Mouse (Mus musculus) olfactory bulb, adult 2 months (tissue): ENCODE data around the gene Timp4. TPM values are rescaled to one million over a fixed set of nuclear protein-coding genes. Genes with fewer than 3 reads are reported as not detected.
A peak's percentile ranks its signal among the peaks of the same experiment; 100 is the strongest.

Experiments used
- H3K27ac ChIP-seq: fragments of 200-500 bp; 2 replicates; pipeline ENCODE4 v1.5.1; 2012; ENCODE audit warnings: low read depth, low read length; ENCODE audit not compliant: insufficient read depth
- H3K4me1 ChIP-seq: fragments of 200-500 bp; 2 replicates; pipeline ENCODE4 v1.6.1; 2012; ENCODE audit warnings: low read length; ENCODE audit not compliant: control insufficient read depth, insufficient read depth
- H3K4me3 ChIP-seq: fragments of 200-500 bp; 2 replicates; pipeline ENCODE4 v1.5.1; 2012; ENCODE audit warnings: mild to moderate bottlenecking, low read depth, low read length, moderate library complexity; ENCODE audit not compliant: insufficient read depth
- CTCF ChIP-seq: fragments of 200-500 bp; IDR thresholded peaks from 2 replicates; pipeline ENCODE4 v1.5.1; 2012; ENCODE audit warnings: low read depth, mild to moderate bottlenecking, low read length, moderate library complexity; ENCODE audit not compliant: insufficient read depth
- POLR2A ChIP-seq: fragments of 200-500 bp; IDR thresholded peaks from 2 replicates; pipeline ENCODE4 v1.6.1; 2012; ENCODE audit warnings: mild to moderate bottlenecking, low read depth, low read length, moderate library complexity; ENCODE audit not compliant: insufficient read depth
- WGBS: fragments of 180-500 bp; shearing (Covaris S2); methylation state at CpG from one replicate; pipeline ENCODE4 v1.1.7; 2018; 5-methylcytosine and 5-hydroxymethylcytosine counted together
- polyA plus RNA-seq: library from polyadenylated mRNA; stranded (reverse); fragments of >200 nt; gene quantifications from 2 replicates; pipeline ENCODE4 v1.2.4, GENCODE M21; 2012; ENCODE audit warnings: low replicate concordance; ENCODE audit not compliant: missing spikeins, insufficient read depth, insufficient read length

The Timp4 gene
- polyA plus RNA-seq, 1 experiment, result not detected

DNA sequence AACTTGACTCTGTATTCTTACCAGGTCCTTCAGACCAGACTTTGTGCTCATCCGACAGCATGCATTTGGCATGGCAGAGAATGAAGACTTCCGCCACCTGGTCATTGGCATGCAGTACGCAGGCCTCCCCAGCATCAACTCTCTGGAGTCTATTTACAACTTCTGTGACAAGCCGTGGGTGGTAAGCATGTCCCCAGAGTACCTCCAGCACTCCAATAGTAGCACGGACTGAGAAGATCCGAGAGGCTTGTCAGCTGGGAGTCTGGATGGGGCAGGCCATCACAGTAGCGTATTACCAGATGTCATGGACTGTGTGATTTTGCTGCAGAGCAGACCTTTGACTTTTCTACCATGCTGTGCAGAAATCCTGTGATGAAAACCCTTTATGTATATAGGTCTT, 12.7 kb downstream of the Timp4 start:
- Histone ChIP-seq H3K4me3 (no peak overlapping the region), H3K4me1 (peaks cover 11% of the 10 kb centered on the region), H3K27ac (no peak overlapping the region)
- WGBS, result 49% methylated on average over 7 of the region's 7 CpGs
- no peak for TF ChIP-seq POLR2A
- TF ChIP-seq CTCF, result no peak

DNA sequence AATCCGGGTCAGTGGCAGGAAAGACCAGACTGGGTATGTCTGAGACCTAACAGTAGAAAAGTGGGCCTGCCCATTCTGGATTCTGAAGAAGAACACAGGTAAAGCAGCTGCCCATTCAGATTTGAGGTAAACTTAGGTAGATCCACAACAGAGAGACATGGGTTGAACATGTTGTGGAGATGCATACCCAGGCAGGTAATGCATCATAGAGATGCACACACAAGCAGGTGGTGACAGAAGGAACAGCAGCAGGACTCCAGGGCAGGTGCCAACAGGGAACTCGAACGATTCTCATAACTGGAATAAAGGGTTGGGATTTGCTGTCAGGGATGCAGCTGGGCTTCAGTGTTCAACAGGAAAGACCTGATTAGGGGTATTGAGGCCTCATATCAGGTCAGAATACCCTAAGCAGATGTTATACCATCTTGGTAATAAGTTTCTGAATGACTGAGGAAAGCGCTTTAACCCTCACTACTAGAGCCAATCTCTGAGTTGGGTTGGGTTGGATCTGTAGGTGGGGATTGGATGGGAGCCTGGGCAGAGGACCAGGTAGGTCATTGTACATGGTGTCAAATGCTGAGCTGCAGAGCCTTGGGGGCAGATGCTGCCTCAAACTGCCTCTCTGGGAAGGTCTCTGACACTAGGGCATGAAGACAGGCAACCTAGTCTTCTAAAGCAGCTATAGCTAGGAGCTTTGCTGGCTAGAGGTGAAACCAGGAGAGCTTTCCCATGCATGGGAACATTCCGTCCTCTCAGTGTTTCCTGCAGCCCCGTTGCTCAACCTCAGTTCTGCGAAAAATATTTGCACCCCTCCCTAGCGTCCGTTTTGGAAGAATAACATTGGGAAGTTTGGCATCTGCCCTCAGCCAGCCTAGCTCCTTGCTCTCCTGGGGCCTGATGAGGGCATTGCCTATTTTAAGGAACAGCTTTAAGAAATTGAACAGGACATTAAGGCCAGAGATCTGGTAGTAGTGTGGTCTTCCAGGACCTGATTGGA, 13.7 kb downstream of the Timp4 start:
- Histone ChIP-seq H3K27ac (no peak overlapping the region), H3K4me1 (peaks cover 11% of the 10 kb centered on the region), H3K4me3 (no peak overlapping the region)
- TF ChIP-seq CTCF (no peak), POLR2A (no peak)
- WGBS, result 78% methylated on average over 9 of the region's 9 CpGs

DNA sequence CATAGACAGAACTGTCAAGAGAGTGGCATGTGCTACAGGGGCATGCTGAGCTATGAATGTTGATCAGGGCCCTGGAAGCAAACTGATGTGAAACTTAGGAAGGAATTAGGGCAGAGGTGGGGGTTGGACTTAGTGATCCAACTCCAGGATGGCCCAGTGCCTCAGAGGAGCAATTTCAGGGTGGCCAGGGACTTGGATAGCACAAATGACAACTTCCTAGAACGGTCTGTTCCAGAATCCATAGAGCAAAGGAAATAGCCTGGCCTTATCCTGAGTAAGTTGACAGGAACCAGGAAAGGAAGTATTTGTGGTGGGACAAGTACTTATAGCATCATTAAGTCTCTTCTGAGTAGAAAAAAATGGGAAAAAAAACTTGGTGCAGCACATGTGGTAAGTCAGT, 19.4 kb downstream of the Timp4 start:
- TF ChIP-seq CTCF (no peak), POLR2A (no peak)
- Histone ChIP-seq H3K4me1 (no peaks in the 10 kb centered on the region), H3K27ac (no peak overlapping the region), H3K4me3 (no peak overlapping the region)
- WGBS, result 76% methylated on average over 1 of the region's 1 CpGs

DNA sequence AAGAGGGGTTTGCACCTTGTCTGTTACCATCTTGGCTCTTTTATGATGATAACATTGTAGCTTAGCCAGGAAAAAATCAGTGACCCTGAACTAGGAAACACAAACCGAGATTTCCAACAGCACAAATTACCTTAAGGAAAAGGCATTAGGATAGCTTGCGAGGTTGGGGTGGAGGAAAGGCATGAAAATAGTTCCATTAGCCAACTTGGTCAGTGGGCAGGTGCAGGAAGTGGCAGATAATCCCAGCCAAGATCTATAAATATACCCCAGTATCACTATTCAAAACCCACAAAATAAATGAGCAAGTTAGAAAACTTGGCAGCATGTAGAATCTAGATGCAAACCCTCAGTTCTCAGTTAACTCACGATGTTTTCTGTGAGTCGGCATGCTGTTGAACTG, 20.2 kb downstream of the Timp4 start:
- WGBS, result 42% methylated on average over 4 of the region's 4 CpGs
- Histone ChIP-seq H3K4me1 (peaks cover 3% of the 10 kb centered on the region; the same call in 1 of the 2 replicates), H3K4me3 (no peak overlapping the region), H3K27ac (no peak overlapping the region)
- TF ChIP-seq CTCF (no peak), POLR2A (no peak)

DNA sequence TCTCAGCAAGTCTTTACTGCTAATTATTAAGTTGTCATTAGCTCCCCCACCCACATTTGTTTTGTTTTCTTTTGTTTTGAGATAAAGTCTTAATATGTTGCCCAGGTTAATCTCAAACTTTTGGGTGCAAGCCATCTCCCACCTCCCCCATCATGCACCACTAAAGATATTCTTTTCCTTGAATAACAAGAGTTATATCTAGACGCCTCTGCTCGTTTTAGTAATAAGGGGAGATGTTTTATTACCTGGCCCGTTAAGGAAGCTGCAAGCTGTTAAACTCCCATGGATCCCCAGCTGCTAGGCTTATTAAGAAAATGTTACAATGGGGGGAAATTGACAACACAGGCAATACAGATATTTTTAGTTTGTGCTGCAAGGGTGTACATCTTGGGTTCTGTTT, 21.4 kb downstream of the Timp4 start:
- Histone ChIP-seq H3K4me3 (no peak overlapping the region), H3K27ac (no peak overlapping the region), H3K4me1 (peaks cover 3% of the 10 kb centered on the region; the same call in 1 of the 2 replicates)
- TF ChIP-seq CTCF (no peak), POLR2A (no peak)
- 48% methylated on average over 3 of the region's 3 CpGs for WGBS

DNA sequence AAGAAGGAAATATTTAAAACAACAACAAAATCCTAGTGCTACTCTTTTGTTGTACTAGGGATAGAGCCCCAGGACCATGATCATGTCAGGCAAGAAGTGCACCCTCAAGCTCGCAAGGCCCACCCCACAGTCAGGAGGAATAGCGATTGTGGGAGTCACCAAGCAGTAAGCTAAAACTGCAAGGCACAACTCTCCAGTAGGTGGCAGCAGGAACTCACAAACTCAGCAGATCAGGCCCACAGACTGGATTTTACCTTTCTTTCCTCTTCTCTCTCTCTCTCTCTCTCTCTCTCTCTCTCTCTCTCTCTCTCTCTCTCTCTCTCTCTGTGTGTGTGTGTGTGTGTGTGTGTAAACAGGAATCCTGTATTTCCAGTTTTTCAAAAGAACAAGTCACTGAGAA, 24.5 kb downstream of the Timp4 start:
- TF ChIP-seq POLR2A, result no peak
- 0 out of 2 replicates have a peak, but pooled peaks have one; percentile 17 for TF ChIP-seq CTCF
- H3K4me3 ChIP-seq, result no peak overlapping the region
- peaks cover 8% of the 10 kb centered on the region for H3K4me1 ChIP-seq
- WGBS, result 4% methylated on average over 2 of the region's 2 CpGs
- H3K27ac ChIP-seq, result no peak overlapping the region

DNA sequence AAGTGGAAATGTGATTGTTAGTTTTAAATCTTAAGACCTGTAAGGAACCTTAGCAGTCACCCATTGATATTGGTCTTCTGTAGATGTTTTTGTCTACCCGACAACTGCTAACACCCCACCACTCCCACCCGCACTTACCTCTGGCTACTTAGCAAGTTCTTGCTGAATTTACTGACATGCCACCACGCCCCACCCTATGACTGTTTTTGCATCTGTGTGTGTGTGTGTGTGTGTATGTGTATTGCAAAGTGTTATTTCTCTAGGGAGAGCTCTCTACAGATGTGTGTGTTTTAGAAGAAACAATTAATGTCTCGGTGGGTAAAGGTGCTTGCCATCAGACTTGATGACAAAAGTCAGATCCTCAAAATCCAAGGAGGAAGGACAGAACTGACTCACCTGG, 25.0 kb downstream of the Timp4 start, which contains the start of gene Gm17482:
TSS of gene Gm17482 (plus strand) at position 301 of the 400 bp plus-strand sequence.
- Histone ChIP-seq H3K4me3 (no peak within 1 kb of the TSS), H3K27ac (peak within 1 kb of the TSS; percentile 42; the same call in 1 of the 2 replicates), H3K4me1 (peaks cover 8% of the 10 kb centered on the region)
- TF ChIP-seq POLR2A, result no peak
- no peak for TF ChIP-seq CTCF
- 48% methylated on average over 4 of the region's 4 CpGs for WGBS

DNA sequence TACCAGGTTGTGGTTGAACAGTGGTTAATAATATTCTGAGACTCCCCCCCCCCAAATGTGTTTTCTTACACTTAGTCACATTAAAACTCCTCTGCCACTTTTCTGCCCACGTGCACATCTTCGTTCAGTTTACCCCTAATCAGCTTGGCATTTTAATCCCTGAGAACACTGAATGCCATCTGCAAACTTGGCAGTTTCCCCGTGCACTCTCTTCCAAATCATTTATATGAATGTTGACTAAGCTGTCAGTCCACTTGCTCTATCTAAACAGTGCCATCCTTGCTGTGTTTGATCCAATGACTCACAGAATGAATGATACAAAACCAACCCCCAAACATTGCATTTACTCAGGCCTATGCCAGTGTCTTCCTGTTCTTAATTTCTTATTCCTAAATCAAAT, 26.5 kb downstream of the Timp4 start:
- TF ChIP-seq CTCF (no peak), POLR2A (no peak)
- 32% methylated on average over 3 of the region's 3 CpGs for WGBS

DNA sequence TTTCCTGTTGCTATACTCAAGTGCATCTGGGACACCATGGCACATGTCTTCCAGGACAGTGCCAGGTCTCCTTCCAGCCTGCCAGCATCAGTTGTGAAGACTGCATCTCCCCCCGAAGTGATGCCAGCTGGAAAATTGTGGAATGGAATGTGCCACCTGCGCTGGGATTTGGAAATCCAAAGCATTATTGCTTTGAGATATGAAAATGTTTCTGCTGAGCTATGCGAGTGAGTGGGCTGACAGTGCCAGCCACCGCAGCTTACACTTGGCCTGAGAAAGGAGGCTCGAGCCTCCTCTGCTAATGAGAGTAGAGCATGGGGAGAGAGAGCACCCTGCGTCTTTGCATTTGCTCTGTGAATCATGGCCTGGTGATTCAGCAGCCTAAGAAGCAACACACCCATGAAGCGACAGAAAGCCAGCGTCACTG, 30.8 kb downstream of the Timp4 start:
- Histone ChIP-seq H3K4me3 (no peak overlapping the region), H3K4me1 (peaks cover 12% of the 10 kb centered on the region), H3K27ac (peak overlapping the region; percentile 61)
- TF ChIP-seq CTCF, result no peak
- TF ChIP-seq POLR2A, result no peak
- 30% methylated on average over 8 of the region's 8 CpGs for WGBS

More for the DNA sequence above, 26.5 kb downstream of the Timp4 start:
- Histone ChIP-seq H3K4me3 (no peak overlapping the region), H3K4me1 (peaks cover 15% of the 10 kb centered on the region), H3K27ac (peak overlapping the region; percentile 88; the same call in 1 of the 2 replicates)
